Mouse (Mus musculus): ENCODE results near the gene Coa4. TPM values are rescaled to one million over a fixed set of nuclear protein-coding genes. Genes with fewer than 3 reads are reported as not detected.

Gene Coa4
- polyA plus RNA-seq, 1 experiment from 2014 or later, result 17.6 TPM

DNA sequence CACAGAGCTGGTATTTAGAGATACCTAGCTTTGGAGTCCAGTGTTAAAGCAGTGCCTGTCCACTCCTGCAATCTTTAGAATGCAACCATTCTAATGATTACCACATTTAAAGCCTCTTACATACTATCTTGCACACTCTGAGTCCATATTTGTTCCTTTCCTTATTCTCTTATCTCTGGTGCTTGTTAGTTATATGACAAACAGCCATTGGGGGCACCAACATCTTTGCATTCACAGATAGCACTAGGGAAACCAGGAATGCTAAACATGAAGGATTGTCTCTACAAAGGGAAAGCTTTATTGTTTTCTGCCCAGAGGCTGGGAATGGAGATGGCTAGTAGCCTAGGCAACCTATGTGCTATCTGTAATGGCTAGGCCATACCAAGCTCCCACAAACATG, 33.0 kb downstream of the Coa4 start:
- H3K27me3 ChIP-seq, result no peaks in the 10 kb centered on the region
- H3K36me3 ChIP-seq, result peaks cover 32% of the 10 kb centered on the region
- no peak overlapping the region for H3K4me2 ChIP-seq
- no peak overlapping the region for H3K9ac ChIP-seq
- H3K4me1 ChIP-seq, result no peaks in the 10 kb centered on the region
- 0 out of 2 replicates have a peak, but pooled peaks cover 2% of the 10 kb centered on the region for H3K9me3 ChIP-seq
- no peak for ATAC-seq (ENCODE audit: insufficient number of reproducible peaks, insufficient read depth, low FRiP score, low TSS enrichment, low read depth)
- no peak overlapping the region for H3K4me3 ChIP-seq
- H3K27ac ChIP-seq, result no peak overlapping the region

DNA sequence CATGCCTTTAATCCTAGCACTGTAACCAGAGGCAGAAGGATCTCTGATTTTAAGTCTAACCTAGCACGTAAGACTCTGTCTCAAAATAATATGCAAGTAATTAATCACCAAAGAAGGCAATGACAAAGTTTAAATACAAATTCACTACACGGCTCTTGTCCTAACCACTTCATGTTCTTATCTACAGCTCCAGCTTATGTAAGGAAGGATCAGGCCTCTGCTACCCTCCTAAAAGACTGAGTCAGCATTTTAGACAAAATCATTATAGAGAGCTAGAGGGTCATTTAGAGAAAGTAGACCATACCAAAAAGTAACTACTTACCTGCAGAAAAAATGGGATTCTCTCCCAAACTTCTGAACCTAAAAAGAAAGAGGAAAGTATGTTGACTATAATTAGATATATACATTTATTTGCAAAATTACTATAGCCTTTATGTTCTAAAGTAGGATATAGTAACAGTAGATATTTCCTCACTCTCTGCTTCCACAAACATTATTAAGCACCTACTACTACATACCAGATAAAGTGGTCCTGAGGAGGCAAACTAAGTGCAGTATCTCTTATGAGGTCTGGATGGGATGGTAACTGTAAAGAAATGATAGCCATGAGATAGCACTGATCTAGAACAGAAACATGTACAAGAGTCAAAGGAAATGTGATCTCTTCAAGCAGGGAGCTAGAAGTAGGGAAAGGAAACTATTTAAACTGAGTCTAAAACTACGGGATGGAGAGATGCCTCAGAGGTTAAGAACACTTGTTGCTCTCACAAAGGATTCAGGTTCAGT, 34.3 kb downstream of the Coa4 start:
- H3K9me3 ChIP-seq, result 0 out of 2 replicates have a peak, but pooled peaks cover 2% of the 10 kb centered on the region
- no peak overlapping the region for H3K9ac ChIP-seq
- peaks cover 29% of the 10 kb centered on the region for H3K36me3 ChIP-seq
- no peaks in the 10 kb centered on the region for H3K27me3 ChIP-seq
- H3K4me1 ChIP-seq, result no peaks in the 10 kb centered on the region
- no peak for ATAC-seq (ENCODE audit: insufficient number of reproducible peaks, insufficient read depth, low FRiP score, low TSS enrichment, low read depth)
- 77% methylated on average over 3 of the region's 3 CpGs for WGBS
- no peak overlapping the region for H3K4me3 ChIP-seq
- no peak overlapping the region for H3K4me2 ChIP-seq
- no peak overlapping the region for H3K27ac ChIP-seq

DNA sequence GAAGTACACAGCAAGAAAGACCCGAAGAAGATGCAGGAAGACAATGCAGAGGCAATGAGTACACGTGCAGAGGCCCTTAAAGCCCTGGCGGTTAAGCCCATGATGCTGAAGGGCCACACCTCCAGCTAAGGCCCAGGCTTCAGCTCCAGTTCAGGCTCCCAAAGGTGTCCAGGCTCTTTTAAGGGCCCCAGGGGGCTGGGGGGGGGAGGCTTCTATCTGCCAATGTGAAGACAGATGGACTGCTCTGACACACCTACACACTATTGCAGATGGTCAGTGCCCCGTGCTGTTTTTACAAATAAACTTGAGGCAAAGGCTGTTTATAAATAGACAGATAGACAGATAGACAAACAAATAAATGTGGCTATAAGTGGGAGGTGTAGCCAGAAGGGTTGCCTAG, 35.2 kb downstream of the Coa4 start:
- 80% methylated on average over 4 of the region's 4 CpGs for WGBS

DNA sequence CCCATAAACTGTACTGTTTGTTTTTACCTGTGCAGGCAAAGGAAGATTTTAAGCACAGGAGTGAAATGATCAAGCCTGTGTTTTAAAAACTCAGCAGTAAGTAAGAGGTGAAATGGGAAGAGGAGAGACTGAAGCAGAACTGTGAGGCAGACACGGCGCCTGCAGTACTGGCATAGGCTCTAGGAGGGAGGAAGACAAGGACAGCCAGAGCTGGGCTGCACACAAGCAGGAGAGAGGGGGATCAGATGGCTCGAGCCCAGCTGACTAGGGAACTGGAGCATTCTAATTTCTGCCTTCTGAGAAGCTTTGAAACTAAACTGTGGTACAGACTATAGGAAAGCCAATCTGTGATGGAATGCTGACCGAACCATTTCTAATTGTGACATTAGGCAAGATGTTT, 35.8 kb downstream of the Coa4 start:
- no peak overlapping the region for H3K4me2 ChIP-seq
- no peak overlapping the region for H3K9ac ChIP-seq
- 71% methylated on average over 4 of the region's 4 CpGs for WGBS
- no peak for ATAC-seq (ENCODE audit: insufficient number of reproducible peaks, insufficient read depth, low FRiP score, low TSS enrichment, low read depth)
- H3K4me3 ChIP-seq, result no peak overlapping the region
- H3K36me3 ChIP-seq, result peaks cover 24% of the 10 kb centered on the region
- no peaks in the 10 kb centered on the region for H3K9me3 ChIP-seq
- no peaks in the 10 kb centered on the region for H3K27me3 ChIP-seq
- H3K27ac ChIP-seq, result no peak overlapping the region
- H3K4me1 ChIP-seq, result no peaks in the 10 kb centered on the region

More for the DNA sequence above, 35.2 kb downstream of the Coa4 start:
- no peak overlapping the region for H3K27ac ChIP-seq
- no peaks in the 10 kb centered on the region for H3K27me3 ChIP-seq
- 0 out of 2 replicates have a peak, but pooled peaks cover 2% of the 10 kb centered on the region for H3K9me3 ChIP-seq
- no peak overlapping the region for H3K4me2 ChIP-seq
- no peak overlapping the region for H3K4me3 ChIP-seq
- no peak for ATAC-seq (ENCODE audit: insufficient number of reproducible peaks, insufficient read depth, low FRiP score, low TSS enrichment, low read depth)
- no peak overlapping the region for H3K9ac ChIP-seq
- no peaks in the 10 kb centered on the region for H3K4me1 ChIP-seq
- peaks cover 29% of the 10 kb centered on the region for H3K36me3 ChIP-seq

DNA sequence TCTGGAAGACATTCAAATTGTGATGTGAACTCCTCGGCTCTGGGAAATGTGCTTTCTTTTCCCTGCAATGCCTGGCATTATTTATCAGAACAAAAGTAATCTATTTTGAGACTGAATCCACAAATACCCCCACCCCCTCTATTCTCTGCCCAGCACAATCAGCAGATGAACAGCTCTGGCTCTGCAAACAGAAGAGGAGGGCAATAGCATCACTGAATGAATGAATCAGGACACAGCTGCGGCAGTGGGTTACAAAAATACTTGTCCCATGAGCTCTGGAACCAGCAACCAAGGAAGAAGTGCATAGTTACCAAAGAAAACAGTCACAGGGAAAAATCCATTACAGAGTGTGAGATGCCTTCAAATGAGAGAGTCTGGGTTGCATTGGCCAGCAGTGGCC, 41.9 kb downstream of the Coa4 start:
- Histone ChIP-seq H3K4me2 (no peak overlapping the region), H3K9me3 (no peaks in the 10 kb centered on the region), H3K4me3 (no peak overlapping the region), H3K36me3 (peaks cover 6% of the 10 kb centered on the region; the same call in 1 of the 2 replicates), H3K27ac (no peak overlapping the region), H3K4me1 (peaks cover 3% of the 10 kb centered on the region; the same call in 1 of the 2 replicates), H3K27me3 (no peaks in the 10 kb centered on the region), H3K9ac (no peak overlapping the region)
- WGBS, result 83% methylated on average over 2 of the region's 2 CpGs
- ATAC-seq (ENCODE audit: insufficient number of reproducible peaks, insufficient read depth, low FRiP score, low TSS enrichment, low read depth), result no peak

DNA sequence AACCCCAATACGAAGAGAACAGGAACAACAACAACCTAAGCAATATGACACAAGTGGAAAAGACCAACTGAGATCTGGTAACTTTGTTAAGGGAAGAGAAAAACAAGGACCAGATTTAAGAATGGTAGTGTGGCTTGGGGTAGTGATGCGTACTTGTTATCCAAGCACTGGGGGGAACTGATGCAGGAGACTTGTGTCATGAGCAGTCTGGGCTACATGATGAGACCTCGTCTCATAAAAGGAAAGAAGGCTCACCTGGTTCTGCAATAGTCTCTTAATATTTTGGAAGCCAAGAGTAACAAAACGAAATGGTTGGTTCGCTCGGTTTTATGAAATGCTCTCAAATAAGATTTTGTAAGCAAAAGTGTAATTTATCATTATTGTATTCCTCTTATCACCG, 45.4 kb downstream of the Coa4 start:
- Histone ChIP-seq H3K9me3 (no peaks in the 10 kb centered on the region), H3K4me1 (peaks cover 3% of the 10 kb centered on the region; the same call in 1 of the 2 replicates), H3K4me2 (peak overlapping the region; percentile 67), H3K36me3 (no peaks in the 10 kb centered on the region), H3K27ac (no peak overlapping the region), H3K9ac (peak overlapping the region; percentile 80), H3K27me3 (no peaks in the 10 kb centered on the region), H3K4me3 (peak overlapping the region; percentile 55)
- WGBS, result 43% methylated on average over 7 of the region's 7 CpGs
- no peak for ATAC-seq (ENCODE audit: insufficient number of reproducible peaks, insufficient read depth, low FRiP score, low TSS enrichment, low read depth)

DNA sequence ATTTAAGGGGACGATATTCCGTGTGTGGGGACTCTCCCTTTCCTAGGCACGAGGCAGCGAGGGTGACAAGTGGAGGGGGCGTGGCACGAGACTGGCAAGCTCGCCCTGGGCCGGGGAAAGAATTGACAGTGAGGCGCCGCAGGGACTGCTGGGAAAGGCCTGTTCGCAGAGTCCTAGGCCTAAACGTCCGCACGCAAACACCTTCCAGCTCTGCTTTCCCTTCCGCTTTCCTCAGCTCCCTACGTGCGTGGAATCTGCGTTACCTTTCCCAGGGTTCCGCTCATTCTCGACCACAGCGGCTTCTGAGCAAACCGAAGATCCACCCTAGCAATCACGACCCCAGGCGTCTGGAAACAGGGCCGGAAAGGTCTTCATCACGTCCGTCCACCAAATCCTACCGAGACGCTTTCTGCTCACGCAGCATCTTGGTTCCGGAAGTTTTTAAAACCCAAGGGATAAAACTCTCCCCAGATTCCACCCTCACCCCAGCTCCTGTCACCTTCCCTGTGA, 45.9 kb downstream of the Coa4 start:
- Histone ChIP-seq H3K9ac (peak overlapping the region; percentile 80), H3K4me1 (peaks cover 3% of the 10 kb centered on the region; the same call in 1 of the 2 replicates), H3K9me3 (no peaks in the 10 kb centered on the region), H3K27ac (peak overlapping the region; percentile 89), H3K36me3 (no peaks in the 10 kb centered on the region), H3K4me3 (peak overlapping the region; percentile 55), H3K27me3 (no peaks in the 10 kb centered on the region), H3K4me2 (peak overlapping the region; percentile 67)
- under 1% methylated on average over 31 of the region's 31 CpGs for WGBS
- ATAC-seq (ENCODE audit: insufficient number of reproducible peaks, insufficient read depth, low FRiP score, low TSS enrichment, low read depth), result 0 out of 2 replicates have a peak, but pooled peaks have one; percentile 32

DNA sequence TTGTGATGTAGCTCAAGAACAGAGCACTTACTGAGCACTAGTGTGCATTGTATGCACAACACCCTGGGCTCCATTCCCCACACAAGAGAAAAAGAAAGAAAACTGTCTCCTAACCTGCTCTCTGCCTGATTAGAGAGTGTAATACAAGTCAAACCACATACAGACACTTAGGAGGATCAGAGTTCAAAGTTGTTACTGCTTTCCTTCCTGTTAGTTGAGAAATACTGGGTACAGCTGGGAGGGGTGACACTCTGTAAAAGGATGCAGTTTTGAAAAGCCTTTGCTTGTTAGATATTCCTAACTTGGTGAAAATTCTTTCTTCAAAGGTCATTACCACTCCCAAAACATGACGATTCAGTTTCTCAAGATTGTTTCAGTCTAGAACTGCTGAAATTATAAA, 52.9 kb downstream of the Coa4 start:
- WGBS, result 68% methylated on average over 1 of the region's 1 CpGs
- no peak overlapping the region; the same call in 1 of the 2 replicates for H3K27ac ChIP-seq

More for the DNA sequence above, 52.9 kb downstream of the Coa4 start:
- H3K4me2 ChIP-seq, result no peak overlapping the region
- ATAC-seq (ENCODE audit: insufficient number of reproducible peaks, insufficient read depth, low FRiP score, low TSS enrichment, low read depth), result no peak
- H3K4me1 ChIP-seq, result no peaks in the 10 kb centered on the region
- no peaks in the 10 kb centered on the region for H3K27me3 ChIP-seq
- H3K36me3 ChIP-seq, result no peaks in the 10 kb centered on the region
- no peak overlapping the region for H3K9ac ChIP-seq
- no peak overlapping the region for H3K4me3 ChIP-seq
- H3K9me3 ChIP-seq, result no peaks in the 10 kb centered on the region

Other genes with a start within 250 kb of the Coa4 start
- 30.2 and 32.0 TPM in 2 replicates for gene C2cd3, start 164.8 kb upstream of the Coa4 start, polyA plus RNA-seq (2015; fragmentation: Nextera tagmentation; extraction: Ambion mirVana)
- gene Ppme1, start 164.8 kb upstream of the Coa4 start, polyA plus RNA-seq (2015; fragmentation: Nextera tagmentation; extraction: Ambion mirVana), result 51.7 and 56.0 TPM in 2 replicates
- gene Ucp3, start 64.1 kb upstream of the Coa4 start, polyA plus RNA-seq (2015; fragmentation: Nextera tagmentation; extraction: Ambion mirVana), result not detected in 2 replicates
- gene Ucp2, start 43.7 kb upstream of the Coa4 start, polyA plus RNA-seq (2015; fragmentation: Nextera tagmentation; extraction: Ambion mirVana), result 159 and 170 TPM in 2 replicates
- 0.18 and 0.26 TPM in 2 replicates for gene Dnajb13, start 22.1 kb upstream of the Coa4 start, polyA plus RNA-seq (2015; fragmentation: Nextera tagmentation; extraction: Ambion mirVana)
- 98.9 and 100 TPM in 2 replicates for gene Rab6a, start 70.3 kb downstream of the Coa4 start, polyA plus RNA-seq (2015; fragmentation: Nextera tagmentation; extraction: Ambion mirVana)
- gene Mrpl48, start 71.2 kb downstream of the Coa4 start, polyA plus RNA-seq (2015; fragmentation: Nextera tagmentation; extraction: Ambion mirVana), result 73.9 and 74.6 TPM in 2 replicates
- gene Plekhb1, start 125.3 kb downstream of the Coa4 start, polyA plus RNA-seq (2015; fragmentation: Nextera tagmentation; extraction: Ambion mirVana), result 2.8 and 5.1 TPM in 2 replicates
- gene Fam168a, start 169.6 kb downstream of the Coa4 start, polyA plus RNA-seq (2015; fragmentation: Nextera tagmentation; extraction: Ambion mirVana), result 56.3 and 60.9 TPM in 2 replicates

Data from embryonic facial prominence, embryonic 13.5 days (tissue).